Mouse (Mus musculus): ENCODE data around the gene Cryaa. TPM values are rescaled to one million over a fixed set of nuclear protein-coding genes. Genes with fewer than 3 reads are reported as not detected.
"Not testable (repeated sequence)": the region's sequence is repeated elsewhere in the genome, so short reads cannot be mapped to it uniquely, and the experiment has no call there.

Cryaa gene
- polyA plus RNA-seq, 1 experiment from 2014 or later: not detected

- Histone ChIP-seq H3K36me3 (no peaks in the 10 kb centered on the region), H3K9ac (no peak overlapping the region), H3K27me3 (replicated peaks) (peaks cover 3% of the 10 kb centered on the region; the same call in 1 of the 2 replicates), H3K4me2 (no peak overlapping the region), H3K27ac (ENCODE audit: poor library complexity, severe bottlenecking) (no peak overlapping the region), H3K9me3 (replicated peaks) (no peaks in the 10 kb centered on the region), H3K4me3 (no peak overlapping the region), H3K4me1 (replicated peaks) (peaks cover 21% of the 10 kb centered on the region)
- ATAC-seq (ENCODE audit: insufficient number of reproducible peaks, low FRiP score): no peak
- WGBS: 78% methylated on average over 9 of the region's 9 CpGs
Observed at GRCm38 (mm10) chr17:31688112-31688511, 10.5 kb downstream of the Cryaa start.

GRCm38 (mm10) chr17:31689606-31690005 is 12.0 kb downstream of the Cryaa start:
- Histone ChIP-seq H3K9me3 (replicated peaks) (no peaks in the 10 kb centered on the region), H3K4me3 (no peak overlapping the region), H3K4me1 (replicated peaks) (peaks cover 33% of the 10 kb centered on the region), H3K27ac (ENCODE audit: poor library complexity, severe bottlenecking) (no peak overlapping the region), H3K27me3 (replicated peaks) (peaks cover 3% of the 10 kb centered on the region; the same call in 1 of the 2 replicates), H3K4me2 (no peak overlapping the region), H3K36me3 (no peaks in the 10 kb centered on the region), H3K9ac (no peak overlapping the region)
- 69% methylated on average over 1 of the region's 1 CpGs for WGBS
- no peak for ATAC-seq (ENCODE audit: insufficient number of reproducible peaks, low FRiP score)

GRCm38 (mm10) chr17:31692918-31693317 is 15.3 kb downstream of the Cryaa start:
- peaks cover 22% of the 10 kb centered on the region for H3K4me1 ChIP-seq (replicated peaks)
- H3K27ac ChIP-seq (ENCODE audit: poor library complexity, severe bottlenecking): no peak overlapping the region
- H3K9me3 ChIP-seq (replicated peaks): no peaks in the 10 kb centered on the region
- 0 out of 2 replicates have a peak overlapping the region, but pooled peaks have one; percentile 11 for H3K9ac ChIP-seq
- H3K27me3 ChIP-seq (replicated peaks): no peaks in the 10 kb centered on the region
- peak overlapping the region; percentile 53 for H3K4me2 ChIP-seq
- H3K4me3 ChIP-seq: no peak overlapping the region
- no peak for ATAC-seq (ENCODE audit: insufficient number of reproducible peaks, low FRiP score)
- 33% methylated on average over 5 of the region's 5 CpGs for WGBS
- no peaks in the 10 kb centered on the region for H3K36me3 ChIP-seq

- Histone ChIP-seq H3K4me3 (no peak overlapping the region), H3K9ac (0 out of 2 replicates have a peak overlapping the region, but pooled peaks have one; percentile 39), H3K4me1 (replicated peaks) (peaks cover 22% of the 10 kb centered on the region), H3K9me3 (replicated peaks) (no peaks in the 10 kb centered on the region), H3K27me3 (replicated peaks) (no peaks in the 10 kb centered on the region), H3K36me3 (no peaks in the 10 kb centered on the region), H3K4me2 (peak overlapping the region; percentile 53), H3K27ac (ENCODE audit: poor library complexity, severe bottlenecking) (peak overlapping the region; percentile 65)
- peak; percentile 66 for ATAC-seq (ENCODE audit: insufficient number of reproducible peaks, low FRiP score)
- WGBS: 2% methylated on average over 20 of the region's 20 CpGs
Observed at GRCm38 (mm10) chr17:31693330-31694022, 15.9 kb downstream of the Cryaa start.

GRCm38 (mm10) chr17:31694023-31694376 is 16.4 kb downstream of the Cryaa start:
- no peak overlapping the region for H3K4me3 ChIP-seq
- peak overlapping the region; percentile 65 for H3K27ac ChIP-seq (ENCODE audit: poor library complexity, severe bottlenecking)
- no peaks in the 10 kb centered on the region for H3K36me3 ChIP-seq
- no peak for ATAC-seq (ENCODE audit: insufficient number of reproducible peaks, low FRiP score)
- H3K9ac ChIP-seq: no peak overlapping the region
- no peaks in the 10 kb centered on the region for H3K9me3 ChIP-seq (replicated peaks)
- peaks cover 22% of the 10 kb centered on the region for H3K4me1 ChIP-seq (replicated peaks)
- no peak overlapping the region for H3K4me2 ChIP-seq
- no peaks in the 10 kb centered on the region for H3K27me3 ChIP-seq (replicated peaks)
- 60% methylated on average over 7 of the region's 7 CpGs for WGBS

- ATAC-seq (ENCODE audit: insufficient number of reproducible peaks, low FRiP score): no peak
- Histone ChIP-seq H3K4me3 (no peak overlapping the region), H3K36me3 (no peaks in the 10 kb centered on the region), H3K9me3 (replicated peaks) (no peaks in the 10 kb centered on the region), H3K27ac (ENCODE audit: poor library complexity, severe bottlenecking) (no peak overlapping the region), H3K27me3 (replicated peaks) (no peaks in the 10 kb centered on the region), H3K4me1 (replicated peaks) (peaks cover 22% of the 10 kb centered on the region), H3K4me2 (no peak overlapping the region), H3K9ac (no peak overlapping the region)
- 76% methylated on average over 1 of the region's 1 CpGs for WGBS
Observed at GRCm38 (mm10) chr17:31694949-31695348, 17.3 kb downstream of the Cryaa start.

- not testable (repeated sequence) for H3K27ac ChIP-seq (ENCODE audit: poor library complexity, severe bottlenecking); ATAC-seq (ENCODE audit: insufficient number of reproducible peaks, low FRiP score); H3K36me3 ChIP-seq; H3K9me3 ChIP-seq (replicated peaks); H3K27me3 ChIP-seq (replicated peaks); H3K9ac ChIP-seq; H3K4me2 ChIP-seq; H3K4me3 ChIP-seq
- WGBS: 85% methylated on average over 7 of the region's 7 CpGs
- peaks cover 22% of the 10 kb centered on the region for H3K4me1 ChIP-seq (replicated peaks)
Observed at GRCm38 (mm10) chr17:31695356-31695755, 17.7 kb downstream of the Cryaa start.

GRCm38 (mm10) chr17:31698347-31698746 is 20.7 kb downstream of the Cryaa start:
- Histone ChIP-seq H3K4me2 (no peak overlapping the region), H3K4me3 (no peak overlapping the region), H3K9ac (no peak overlapping the region), H3K9me3 (replicated peaks) (no peaks in the 10 kb centered on the region), H3K27ac (ENCODE audit: poor library complexity, severe bottlenecking) (no peak overlapping the region), H3K36me3 (no peaks in the 10 kb centered on the region), H3K4me1 (replicated peaks) (peaks cover 10% of the 10 kb centered on the region), H3K27me3 (replicated peaks) (no peaks in the 10 kb centered on the region)
- 66% methylated on average over 11 of the region's 11 CpGs for WGBS
- ATAC-seq (ENCODE audit: insufficient number of reproducible peaks, low FRiP score): no peak

GRCm38 (mm10) chr17:31703276-31703980 is 25.8 kb downstream of the Cryaa start:
- no peaks in the 10 kb centered on the region for H3K9me3 ChIP-seq (replicated peaks)
- H3K27ac ChIP-seq (ENCODE audit: poor library complexity, severe bottlenecking): no peak overlapping the region
- H3K4me1 ChIP-seq (replicated peaks): no peaks in the 10 kb centered on the region; the same call in 1 of the 2 replicates
- no peak overlapping the region for H3K4me2 ChIP-seq
- ATAC-seq (ENCODE audit: insufficient number of reproducible peaks, low FRiP score): no peak
- no peak overlapping the region for H3K4me3 ChIP-seq
- no peaks in the 10 kb centered on the region for H3K36me3 ChIP-seq
- WGBS: 64% methylated on average over 6 of the region's 6 CpGs
- 0 out of 2 replicates have a peak, but pooled peaks cover 3% of the 10 kb centered on the region for H3K27me3 ChIP-seq (replicated peaks)
- no peak overlapping the region for H3K9ac ChIP-seq

GRCm38 (mm10) chr17:31705271-31706020 is 27.8 kb downstream of the Cryaa start:
- H3K9ac ChIP-seq: no peak overlapping the region
- no peak for ATAC-seq (ENCODE audit: insufficient number of reproducible peaks, low FRiP score)
- H3K27ac ChIP-seq (ENCODE audit: poor library complexity, severe bottlenecking): no peak overlapping the region
- no peak overlapping the region for H3K4me3 ChIP-seq
- H3K27me3 ChIP-seq (replicated peaks): 0 out of 2 replicates have a peak, but pooled peaks cover 3% of the 10 kb centered on the region
- no peaks in the 10 kb centered on the region for H3K9me3 ChIP-seq (replicated peaks)
- no peaks in the 10 kb centered on the region; the same call in 1 of the 2 replicates for H3K4me1 ChIP-seq (replicated peaks)
- H3K4me2 ChIP-seq: no peak overlapping the region
- H3K36me3 ChIP-seq: no peaks in the 10 kb centered on the region
- WGBS: 73% methylated on average over 20 of the region's 20 CpGs
